Mouse (Mus musculus) hematopoietic stem cell, adult 5-6 weeks (primary cell): ENCODE results near the gene Sh3pxd2a. TPM values are rescaled to one million over a fixed set of nuclear protein-coding genes. Genes with fewer than 3 reads are reported as not detected.

Experiments used
- ATAC-seq, 2 experiments: fragments of 125-278 bp in 1 of 2; replicated peaks in 1 of 2; 2 replicates each; pipeline ENCODE4 v1.8.0; 2016 to 2017; ENCODE audit warnings: inconsistent platforms in 2 of 2, mild to moderate bottlenecking in 2 of 2, moderate number of reproducible peaks in 2 of 2, low read depth in 1 of 2, moderate TSS enrichment in 1 of 2; ENCODE audit not compliant: low FRiP score in 2 of 2, poor library complexity in 2 of 2, severe bottlenecking in 2 of 2, insufficient read depth in 1 of 2, low TSS enrichment in 1 of 2
- total RNA-seq: library from RNA; stranded (forward); fragments of 172-1452, 232-1000 nt; gene quantifications from 2 replicates; pipeline ENCODE4 v1.2.3, GENCODE M21; 2017

Gene Sh3pxd2a
- total RNA-seq, 1 experiment from 2014 or later, result 4.2 TPM

DNA sequence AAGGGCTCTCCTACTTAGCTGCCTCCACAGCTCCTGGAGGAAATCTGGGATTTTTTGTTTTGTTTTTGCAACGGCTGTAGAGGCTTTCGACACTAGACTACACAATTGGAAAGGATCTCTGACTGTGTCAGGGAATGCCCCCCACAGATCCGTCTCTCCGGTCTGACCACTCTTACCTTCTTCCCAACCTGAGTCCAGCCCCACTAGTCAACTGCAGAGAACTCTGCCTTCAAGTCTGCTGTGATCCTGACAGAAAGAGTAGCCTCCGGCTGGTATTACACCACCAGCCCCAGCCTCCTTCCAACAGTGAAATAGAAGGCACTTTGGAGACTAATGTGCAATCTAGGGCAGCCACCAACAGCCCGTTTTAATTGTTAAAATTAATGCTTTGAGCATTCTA lies 1.5 kb downstream of the Sh3pxd2a start:
- ATAC-seq, result no peak

DNA sequence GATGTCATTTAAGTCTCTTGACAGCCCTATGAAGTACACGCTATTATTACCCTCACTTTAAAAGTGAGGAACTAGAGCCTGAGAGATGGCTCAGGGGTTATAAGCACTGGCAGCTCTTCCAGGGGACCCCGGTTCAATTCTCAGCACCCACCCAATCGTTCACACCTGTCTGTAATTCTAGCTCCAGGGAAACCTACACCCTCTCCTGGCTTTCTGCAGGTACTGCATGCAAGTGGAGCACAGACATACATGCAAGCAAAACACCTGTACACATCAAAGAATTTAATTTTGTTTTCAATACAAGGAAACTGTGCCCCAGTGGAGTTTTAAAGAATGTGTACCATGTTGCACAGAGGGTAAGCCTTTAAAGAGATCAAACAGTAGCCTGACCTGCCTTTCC lies 2.4 kb downstream of the Sh3pxd2a start:
- no peak for ATAC-seq

GRCm38 (mm10) chr19:47461386-47461785 lies 2.8 kb downstream of the Sh3pxd2a start:
- ATAC-seq, result no peak

DNA sequence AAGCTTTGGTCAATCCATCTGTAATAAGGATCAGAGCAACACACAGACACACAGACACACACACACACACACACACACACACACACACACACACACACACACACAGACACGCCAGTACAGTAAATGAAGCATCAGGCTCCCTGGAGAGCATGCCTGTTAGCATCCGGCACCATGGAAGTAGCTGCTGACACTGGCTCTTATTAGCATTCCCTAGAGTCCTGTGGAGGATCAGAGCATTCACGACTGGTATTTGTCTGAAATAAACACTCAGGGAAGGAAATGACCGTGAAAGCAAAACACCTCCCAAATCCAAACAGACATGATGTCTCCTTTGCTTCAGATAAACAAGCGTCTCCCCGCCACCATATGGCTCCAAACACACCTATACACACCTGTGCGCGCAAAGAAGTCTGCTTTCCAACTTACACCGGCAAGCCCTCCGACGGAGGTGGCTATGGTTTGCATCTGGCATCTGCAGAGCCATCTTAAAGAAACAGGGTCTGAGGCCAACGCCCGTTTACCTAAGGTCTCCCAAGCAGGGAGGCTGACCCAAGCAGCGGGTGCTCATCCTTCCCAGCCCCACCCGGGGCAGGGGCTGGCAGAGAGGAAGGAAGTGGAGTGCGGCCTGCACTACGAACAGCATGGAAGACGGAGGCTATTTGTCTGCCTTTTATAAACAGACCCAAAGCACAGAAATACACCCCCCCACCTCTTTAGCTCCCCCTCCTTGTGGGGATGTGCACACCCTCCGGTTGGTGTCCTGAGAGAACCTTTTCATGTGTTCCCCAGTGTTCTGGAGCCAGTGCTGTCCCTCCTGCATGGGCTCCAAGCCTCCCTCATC lies 3.9 kb downstream of the Sh3pxd2a start:
- ATAC-seq, result no peak

DNA sequence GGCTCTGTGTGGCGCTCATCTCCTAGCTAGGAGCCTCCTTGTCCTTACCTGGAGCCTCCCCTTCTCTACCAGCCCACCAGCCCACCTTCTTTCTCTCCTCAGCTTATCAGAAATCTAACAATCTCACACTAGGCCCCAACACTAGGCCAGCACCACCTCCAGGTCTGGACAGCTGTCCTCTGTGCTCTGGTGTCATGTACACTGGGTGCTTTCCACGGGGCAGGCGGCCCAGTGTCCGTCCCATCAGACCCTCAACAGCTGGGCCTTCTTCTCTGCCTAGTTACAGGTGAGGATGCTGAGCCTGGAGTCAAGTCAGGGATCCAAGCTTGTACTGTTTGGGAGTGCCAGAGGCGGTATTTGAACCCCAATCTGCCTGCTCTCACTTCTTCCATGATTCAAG lies 5.0 kb downstream of the Sh3pxd2a start:
- no peak for ATAC-seq

- ATAC-seq, result 0 out of 4 replicates have a peak, but pooled peaks of 1 of the 2 experiments have one; percentile 13
Measured at GRCm38 (mm10) chr19:47458504-47459161, 5.6 kb downstream of the Sh3pxd2a start.

DNA sequence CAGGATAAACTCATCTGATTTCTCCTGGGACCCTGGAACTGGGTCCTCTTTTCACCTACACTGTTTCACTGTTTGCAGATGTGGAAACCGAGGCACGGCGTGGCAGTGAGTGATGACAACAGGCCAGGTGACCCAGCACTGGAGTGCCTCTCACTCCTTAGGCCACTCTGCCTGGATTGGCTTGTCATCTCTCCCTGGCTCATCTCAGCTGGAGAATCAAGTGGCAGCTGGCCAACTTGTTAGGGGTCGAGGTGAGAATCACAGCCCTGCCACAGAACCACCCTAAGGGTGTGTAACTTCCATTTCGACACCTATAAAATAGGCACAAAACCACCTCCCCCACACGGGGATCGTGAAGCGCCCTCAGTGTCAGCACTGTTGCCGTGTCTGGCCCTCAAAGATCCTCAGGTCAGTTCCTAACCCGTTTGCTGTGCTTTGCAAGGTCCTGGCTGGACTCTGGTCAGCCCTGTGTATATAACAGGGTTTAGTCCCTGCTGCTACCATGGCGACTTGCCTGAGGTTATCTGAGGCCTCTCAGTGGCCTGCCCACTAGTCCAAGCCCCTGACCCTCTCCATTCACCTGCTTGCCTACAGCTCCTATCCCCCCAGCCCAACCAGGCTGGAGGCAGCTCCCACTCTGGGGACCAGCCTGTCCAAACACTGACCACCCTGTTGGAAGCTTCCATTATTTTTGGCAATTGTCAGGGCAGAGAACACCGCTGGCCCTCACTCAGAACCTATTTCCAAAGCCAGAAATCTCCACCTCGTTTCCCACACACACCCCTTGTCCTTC lies 6.3 kb downstream of the Sh3pxd2a start:
- ATAC-seq, result no peak

DNA sequence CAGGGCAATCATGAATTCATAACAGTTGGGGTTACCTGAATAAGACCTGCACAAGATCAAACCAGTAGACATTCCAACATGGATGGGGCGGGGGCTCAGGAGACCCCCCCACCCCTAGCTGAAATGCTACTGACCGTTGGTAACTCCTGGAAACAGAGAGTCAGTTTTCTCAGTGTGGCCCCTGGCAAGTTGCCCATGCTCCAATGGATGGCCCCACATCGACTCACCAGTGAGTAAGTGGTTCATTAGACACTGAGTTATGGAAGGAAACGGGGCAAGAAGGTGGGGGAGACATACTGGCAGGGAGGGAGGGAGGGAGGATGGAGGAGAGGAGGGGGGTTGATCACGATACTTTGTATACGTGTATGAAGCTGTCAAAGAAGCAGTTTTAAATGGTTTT lies 8.2 kb downstream of the Sh3pxd2a start:
- no peak for ATAC-seq

DNA sequence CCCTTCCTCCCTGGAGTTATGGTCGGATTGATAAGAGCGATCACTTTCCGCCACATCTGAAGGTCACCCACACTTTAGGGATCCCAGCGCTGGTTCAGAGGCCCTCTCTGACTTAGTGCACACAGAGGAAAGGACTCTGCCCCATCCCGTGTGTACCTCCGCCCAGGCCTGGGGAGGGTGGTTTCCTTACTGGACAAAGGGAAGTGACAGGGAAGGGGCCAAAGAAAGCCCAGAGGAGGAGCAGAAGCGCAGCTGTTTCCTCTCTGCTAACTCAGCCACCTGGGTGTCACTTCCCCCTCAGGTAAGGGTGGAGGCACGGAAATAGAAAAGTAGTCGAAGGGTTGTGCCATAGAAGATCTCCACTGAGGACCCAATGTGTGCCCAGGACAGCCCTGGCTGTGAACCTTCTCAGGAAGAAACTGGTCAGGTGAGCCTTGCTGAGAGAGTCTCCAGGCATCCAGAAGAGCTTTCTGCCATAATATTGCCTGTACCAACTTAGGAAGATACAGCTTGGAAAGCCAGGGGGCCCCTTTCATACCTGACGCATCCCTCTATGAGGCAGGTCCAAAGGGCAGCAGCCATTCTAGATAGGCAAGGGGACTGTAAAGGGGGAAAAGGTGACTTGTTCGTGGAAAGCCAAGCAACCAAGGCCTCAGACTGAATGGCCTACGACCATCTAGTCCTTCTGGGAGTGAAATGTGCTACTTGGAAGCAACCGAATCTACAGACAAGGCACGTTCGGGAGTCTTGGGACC lies 9.0 kb downstream of the Sh3pxd2a start:
- ATAC-seq, result no peak

DNA sequence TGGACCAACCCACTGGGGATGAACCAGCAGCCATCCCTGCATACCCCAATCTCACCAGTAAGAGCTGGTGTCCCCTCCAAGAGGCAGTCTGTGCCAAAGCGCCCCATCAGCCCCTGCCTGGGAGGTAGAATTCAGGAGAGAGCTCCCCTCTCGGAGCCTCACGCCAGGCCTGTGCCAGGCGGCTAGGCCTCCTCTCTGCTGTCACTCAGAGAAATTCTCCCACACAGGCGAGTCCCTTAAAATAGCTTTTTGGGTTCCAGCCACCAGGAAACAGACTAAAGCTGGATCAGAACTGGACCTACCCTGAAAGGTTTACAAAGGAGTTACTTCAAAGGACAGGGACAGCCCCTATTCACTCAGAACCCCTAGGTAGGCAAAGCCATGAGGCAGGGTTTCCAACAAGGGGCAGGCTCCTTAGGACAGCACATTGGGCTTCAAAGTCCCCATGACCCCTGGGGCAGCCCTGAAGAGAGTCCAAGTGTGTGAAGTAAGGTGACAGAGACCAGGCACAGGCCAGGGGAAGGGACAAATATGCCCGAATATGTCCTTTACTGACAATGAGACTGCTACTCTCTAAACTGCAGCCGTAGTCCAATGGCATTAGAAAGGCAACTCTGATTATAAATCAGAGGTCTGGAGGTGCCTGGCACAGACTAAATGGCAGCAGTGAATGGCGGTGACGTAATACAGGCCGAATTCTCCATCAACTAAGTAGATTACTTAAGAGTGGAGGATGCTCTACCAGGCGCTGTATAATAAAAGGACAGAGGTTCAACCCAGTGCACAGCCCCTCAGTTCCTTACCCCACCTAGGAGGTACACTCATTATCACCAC lies 9.8 kb downstream of the Sh3pxd2a start:
- no peak for ATAC-seq

GRCm38 (mm10) chr19:47453352-47453751 lies 10.8 kb downstream of the Sh3pxd2a start:
- no peak for ATAC-seq

DNA sequence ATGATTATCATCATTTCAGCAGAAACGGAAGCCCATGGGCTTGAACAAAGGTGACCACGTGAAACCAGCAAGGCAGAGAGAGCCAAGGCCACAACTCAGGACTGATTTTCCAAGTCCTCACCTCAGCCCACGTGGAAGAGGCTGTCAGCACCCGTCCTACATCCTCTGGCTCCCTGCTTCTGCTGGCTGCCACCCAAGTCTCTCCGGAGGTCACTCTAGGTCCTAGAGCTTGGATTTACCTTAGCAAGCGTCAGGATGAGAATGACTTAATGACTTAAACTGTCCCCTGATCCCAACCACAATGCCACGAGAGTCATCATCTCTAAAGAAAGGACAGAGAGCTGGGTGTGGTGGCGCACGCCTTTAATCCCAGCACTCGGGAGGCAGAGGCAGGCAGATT lies 11.5 kb downstream of the Sh3pxd2a start:
- no peak for ATAC-seq

DNA sequence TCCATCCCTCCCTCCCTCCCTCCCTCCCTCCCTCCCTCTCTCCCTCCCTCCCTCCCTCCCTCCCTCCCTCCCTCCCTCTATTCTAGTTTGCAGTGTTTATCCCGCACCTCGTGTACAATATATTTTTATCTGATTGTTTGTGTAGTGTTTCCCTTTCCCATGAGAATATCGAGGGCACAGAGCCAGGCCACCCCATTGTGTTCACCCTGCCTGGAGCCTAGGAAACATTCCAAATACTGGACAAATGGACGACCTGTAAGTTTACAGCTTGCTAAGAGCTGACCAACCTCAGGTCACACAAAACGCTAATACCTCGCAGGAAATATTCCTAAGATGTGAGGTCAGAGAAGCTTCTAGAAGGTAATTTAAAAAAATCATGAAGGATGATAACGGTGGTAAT lies 12.0 kb downstream of the Sh3pxd2a start:
- ATAC-seq, result no peak

DNA sequence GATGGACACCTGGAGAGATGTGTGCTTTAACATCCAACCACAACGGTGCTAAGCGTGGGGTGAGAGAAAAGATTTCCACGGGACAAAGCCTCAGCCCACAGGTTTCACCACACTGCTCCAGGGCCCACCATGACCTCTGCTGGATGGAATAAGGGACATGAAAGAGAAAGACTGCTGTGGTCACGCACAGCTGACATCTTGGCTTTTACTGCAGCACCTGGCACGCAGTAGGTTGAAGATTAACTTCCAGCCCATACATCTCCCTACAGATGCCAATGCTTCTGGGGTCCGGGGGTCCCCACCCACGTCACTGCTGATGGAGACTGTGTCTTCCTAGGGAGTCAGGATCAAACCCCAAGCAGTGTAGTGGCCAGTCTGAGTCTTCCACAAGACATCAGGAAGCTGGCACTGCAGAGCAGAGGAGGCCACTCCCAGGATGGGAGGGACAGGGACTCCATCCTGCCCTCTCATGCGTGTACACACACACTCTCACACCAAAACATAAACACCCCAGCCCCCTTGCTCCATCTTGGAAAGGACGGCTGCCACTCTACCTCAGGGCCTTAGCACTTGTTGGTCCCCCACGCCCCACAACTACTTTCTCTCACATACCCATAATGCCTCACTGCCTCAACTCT lies 12.6 kb downstream of the Sh3pxd2a start:
- no peak for ATAC-seq

DNA sequence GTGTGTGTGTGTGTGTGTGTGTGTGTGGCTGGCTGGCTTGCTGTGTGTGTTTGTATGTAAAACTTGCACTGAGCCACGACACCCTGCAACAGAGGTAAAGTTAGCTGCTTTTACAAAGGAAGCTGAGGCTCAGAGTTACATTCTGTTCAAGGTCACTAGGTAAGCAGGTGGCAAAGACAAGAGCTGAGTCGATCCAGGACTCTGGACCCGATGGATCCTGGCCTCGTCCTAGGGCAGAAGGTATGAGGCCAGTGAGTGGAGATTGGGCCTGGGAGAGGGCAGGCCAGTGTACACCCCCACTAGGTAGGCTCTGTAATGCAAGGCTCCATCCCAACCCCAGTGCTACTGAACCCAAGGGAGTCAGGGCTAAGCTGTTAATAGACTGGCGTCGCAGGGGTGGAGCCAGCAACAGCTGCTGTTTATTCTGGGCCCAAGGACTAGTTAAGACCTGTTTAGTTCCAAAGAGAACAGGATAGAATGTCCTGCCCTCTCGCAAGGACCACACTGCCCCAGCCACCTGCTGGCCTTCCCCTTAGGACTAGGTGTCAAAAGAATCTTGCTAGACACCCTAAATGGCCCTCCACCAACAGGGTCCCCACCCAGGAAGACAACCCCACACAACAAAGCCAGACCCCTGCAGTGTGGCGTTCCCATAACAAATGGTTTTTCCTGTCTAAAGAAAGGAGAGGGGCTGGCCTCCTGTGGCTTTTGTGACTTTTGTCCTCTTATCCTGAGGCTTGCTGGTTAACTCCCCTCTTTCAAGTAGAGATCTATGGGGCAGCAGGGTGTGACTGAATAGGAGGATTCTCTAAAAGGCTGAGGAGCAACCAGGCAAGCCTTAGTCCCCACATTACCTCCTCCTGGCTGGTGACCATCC lies 13.7 kb downstream of the Sh3pxd2a start:
- ATAC-seq, result no peak
